Mouse (Mus musculus): ENCODE measurements at regions not wholly inside any gene's neighbourhood (a gene's known extent, or its start where the extent isn't known, plus 50 kb on each side); places are given as distances from the start of the nearest gene placed in this dataset.

GRCm38 (mm10) chr5:111917643-111918252 is 184.0 kb downstream of the Gm26897 start:
- WGBS, result 31% methylated on average over 8 of the region's 8 CpGs
- Histone ChIP-seq H3K4me3 (ENCODE audit: insufficient read depth, low read depth, low read length) (no peak overlapping the region), H3K27ac (ENCODE audit: insufficient read depth, low read depth, low read length) (no peak overlapping the region), H3K4me1 (ENCODE audit: control insufficient read depth, insufficient read depth, low read length) (peaks cover 7% of the 10 kb centered on the region; the same call in 1 of the 2 replicates)
- TF ChIP-seq CTCF (IDR thresholded peaks at IDR 0.05; ENCODE audit: insufficient read depth, low read depth, low read length) (no peak), POLR2A (IDR thresholded peaks at IDR 0.05; ENCODE audit: insufficient read depth, low read depth, low read length) (no peak)

- Histone ChIP-seq H3K4me3 (ENCODE audit: insufficient read depth, low read depth, low read length) (no peak overlapping the region), H3K27ac (ENCODE audit: insufficient read depth, low read depth, low read length) (no peak overlapping the region), H3K4me1 (ENCODE audit: control insufficient read depth, insufficient read depth, low read length) (peaks cover 5% of the 10 kb centered on the region)
- TF ChIP-seq POLR2A (IDR thresholded peaks at IDR 0.05; ENCODE audit: insufficient read depth, low read depth, low read length), result no peak
- no peak for TF ChIP-seq CTCF (IDR thresholded peaks at IDR 0.05; ENCODE audit: insufficient read depth, low read depth, low read length)
- WGBS, result 91% methylated on average over 14 of the region's 14 CpGs
Observed at GRCm38 (mm10) chr5:111918888-111919287, 185.2 kb downstream of the Gm26897 start.

- no peak overlapping the region for H3K4me3 ChIP-seq (ENCODE audit: insufficient read depth, low read depth, low read length)
- WGBS, result 28% methylated on average over 18 of the region's 18 CpGs
- H3K4me1 ChIP-seq (ENCODE audit: control insufficient read depth, insufficient read depth, low read length), result peaks cover 5% of the 10 kb centered on the region
- TF ChIP-seq POLR2A (IDR thresholded peaks at IDR 0.05; ENCODE audit: insufficient read depth, low read depth, low read length) (no peak), CTCF (IDR thresholded peaks at IDR 0.05; ENCODE audit: insufficient read depth, low read depth, low read length) (no peak)
- no peak overlapping the region for H3K27ac ChIP-seq (ENCODE audit: insufficient read depth, low read depth, low read length)
Observed at GRCm38 (mm10) chr5:111922991-111923701, 189.4 kb downstream of the Gm26897 start.

- Histone ChIP-seq H3K4me3 (ENCODE audit: insufficient read depth, low read depth, low read length) (no peak overlapping the region), H3K4me1 (ENCODE audit: control insufficient read depth, insufficient read depth, low read length) (peaks cover 5% of the 10 kb centered on the region), H3K27ac (ENCODE audit: insufficient read depth, low read depth, low read length) (no peak overlapping the region)
- TF ChIP-seq CTCF (IDR thresholded peaks at IDR 0.05; ENCODE audit: insufficient read depth, low read depth, low read length) (no peak), POLR2A (IDR thresholded peaks at IDR 0.05; ENCODE audit: insufficient read depth, low read depth, low read length) (no peak)
- 71% methylated on average over 6 of the region's 6 CpGs for WGBS
Observed at GRCm38 (mm10) chr5:111925757-111926156, 192.0 kb downstream of the Gm26897 start.

- 72% methylated on average over 15 of the region's 15 CpGs for WGBS
- Histone ChIP-seq H3K4me3 (ENCODE audit: insufficient read depth, low read depth, low read length) (no peak overlapping the region), H3K4me1 (ENCODE audit: control insufficient read depth, insufficient read depth, low read length) (no peaks in the 10 kb centered on the region), H3K27ac (ENCODE audit: insufficient read depth, low read depth, low read length) (no peak overlapping the region)
- no peak for TF ChIP-seq CTCF (IDR thresholded peaks at IDR 0.05; ENCODE audit: insufficient read depth, low read depth, low read length)
- no peak for TF ChIP-seq POLR2A (IDR thresholded peaks at IDR 0.05; ENCODE audit: insufficient read depth, low read depth, low read length)
Observed at GRCm38 (mm10) chr5:111929180-111929990, 195.7 kb downstream of the Gm26897 start.

GRCm38 (mm10) chr5:111929991-111930339 is 196.2 kb downstream of the Gm26897 start:
- WGBS, result 86% methylated on average over 3 of the region's 3 CpGs
- no peak for TF ChIP-seq CTCF (IDR thresholded peaks at IDR 0.05; ENCODE audit: insufficient read depth, low read depth, low read length)
- TF ChIP-seq POLR2A (IDR thresholded peaks at IDR 0.05; ENCODE audit: insufficient read depth, low read depth, low read length), result no peak

GRCm38 (mm10) chr5:111931733-111932132 is 198.0 kb downstream of the Gm26897 start:
- 79% methylated on average over 3 of the region's 3 CpGs for whole genome bisulfite sequencing
- Histone ChIP-seq H3K4me1 (ENCODE audit: control insufficient read depth, insufficient read depth, low read length) (0 out of 2 replicates have a peak, but pooled peaks cover 4% of the 10 kb centered on the region), H3K27ac (ENCODE audit: insufficient read depth, low read depth, low read length) (no peak overlapping the region), H3K4me3 (ENCODE audit: insufficient read depth, low read depth, low read length) (no peak overlapping the region)
- TF ChIP-seq POLR2A (IDR thresholded peaks at IDR 0.05; ENCODE audit: insufficient read depth, low read depth, low read length) (no peak), CTCF (IDR thresholded peaks at IDR 0.05; ENCODE audit: insufficient read depth, low read depth, low read length) (no peak)

More at GRCm38 (mm10) chr5:111929991-111930339, 196.2 kb downstream of the Gm26897 start:
- Histone ChIP-seq H3K27ac (ENCODE audit: insufficient read depth, low read depth, low read length) (no peak overlapping the region), H3K4me1 (ENCODE audit: control insufficient read depth, insufficient read depth, low read length) (no peaks in the 10 kb centered on the region), H3K4me3 (ENCODE audit: insufficient read depth, low read depth, low read length) (no peak overlapping the region)

- Histone ChIP-seq H3K4me3 (ENCODE audit: insufficient read depth, low read depth, low read length) (no peak overlapping the region), H3K27ac (ENCODE audit: insufficient read depth, low read depth, low read length) (no peak overlapping the region), H3K4me1 (ENCODE audit: control insufficient read depth, insufficient read depth, low read length) (0 out of 2 replicates have a peak, but pooled peaks cover 4% of the 10 kb centered on the region)
- WGBS, result 64% methylated on average over 3 of the region's 3 CpGs
- no peak for TF ChIP-seq POLR2A (IDR thresholded peaks at IDR 0.05; ENCODE audit: insufficient read depth, low read depth, low read length)
- no peak for TF ChIP-seq CTCF (IDR thresholded peaks at IDR 0.05; ENCODE audit: insufficient read depth, low read depth, low read length)
Observed at GRCm38 (mm10) chr5:111935381-111936134, 201.8 kb downstream of the Gm26897 start.
